Mouse (Mus musculus) stomach, postnatal 0 days (tissue): ENCODE data around the gene Crnkl1. TPM values are rescaled to one million over a fixed set of nuclear protein-coding genes. Genes with fewer than 3 reads are reported as not detected.

Experiments
- ATAC-seq: fragments of 200-750 bp; cut with Nextera tagmentation; 2 replicates; pipeline ENCODE4 v1.8.0; 2017; ENCODE audit not compliant: low FRiP score, low TSS enrichment
- DNase-seq: peaks from one replicate; pipeline ENCODE4 v3.0.0-alpha.2; 2016; ENCODE audit warnings: low spot score
- H3K27ac ChIP-seq: fragments of 300-500 bp; sonication (generic); replicated peaks from 2 replicates; pipeline ENCODE4 v1.5.1; 2014; ENCODE audit warnings: mild to moderate bottlenecking, control low read depth
- H3K27me3 ChIP-seq: fragments of 300-500 bp; sonication (generic); 2 replicates; pipeline ENCODE4 v1.6.1; 2014; ENCODE audit warnings: low read length; ENCODE audit not compliant: control insufficient read depth, insufficient read depth
- H3K36me3 ChIP-seq: fragments of 300-500 bp; sonication (generic); 2 replicates; pipeline ENCODE4 v1.6.1; 2014; ENCODE audit warnings: low read length, mixed read lengths; ENCODE audit not compliant: control insufficient read depth, insufficient read depth
- H3K4me1 ChIP-seq: fragments of 300-500 bp; sonication (generic); replicated peaks from 2 replicates; pipeline ENCODE4 v1.6.1; 2014; ENCODE audit warnings: antibody characterized with exemption; ENCODE audit not compliant: control insufficient read depth, insufficient read depth
- H3K4me2 ChIP-seq: fragments of 300-500 bp; sonication (generic); replicated peaks from 2 replicates; pipeline ENCODE4 v1.6.1; 2014; ENCODE audit warnings: low read depth, mild to moderate bottlenecking, control low read depth, moderate library complexity
- H3K4me3 ChIP-seq: fragments of 300-500 bp; sonication (generic); 2 replicates; pipeline ENCODE4 v1.5.1; 2014; ENCODE audit warnings: low read depth, low read length, control low read depth
- H3K9ac ChIP-seq: fragments of 300-500 bp; sonication (generic); 2 replicates; pipeline ENCODE4 v1.6.1; 2014; ENCODE audit warnings: mild to moderate bottlenecking, low read length, control low read depth, mixed read lengths
- H3K9me3 ChIP-seq: fragments of 300-500 bp; sonication (generic); 2 replicates; pipeline ENCODE4 v1.6.1; 2016; ENCODE audit warnings: low read length; ENCODE audit not compliant: control insufficient read depth
- CTCF ChIP-seq: IDR thresholded peaks from 2 replicates; pipeline ENCODE4 v1.5.1; 2016; ENCODE audit warnings: antibody characterized with exemption, low read depth, mild to moderate bottlenecking, moderate library complexity
- EP300 ChIP-seq: optimal IDR thresholded peaks from 2 replicates; pipeline ENCODE3; 2016; ENCODE audit warnings: antibody characterized with exemption
- WGBS: fragments of 180-500 bp; shearing (Covaris S2); extraction: QIAGEN DNeasy Blood & Tissue Kit; methylation state at CpG from one replicate; pipeline ENCODE4 v1.1.7; 2014; 5-methylcytosine and 5-hydroxymethylcytosine counted together
- microRNA-seq: library from miRNA; unstranded; fragments of <30 nt; microRNA quantifications from one replicate; pipeline ENCODE4, GENCODE M21; 2016
- polyA plus RNA-seq: library from polyadenylated mRNA; unstranded; fragments of >200 nt; fragmentation: Nextera tagmentation; extraction: Ambion mirVana; gene quantifications from 2 replicates; pipeline ENCODE4 v1.2.1, GENCODE M21; 2015

The Crnkl1 gene
- polyA plus RNA-seq, 1 experiment from 2014 or later = 15.2 TPM

- Histone ChIP-seq H3K9ac (no peak overlapping the region), H3K36me3 (peaks cover 23% of the 10 kb centered on the region), H3K27me3 (no peaks in the 10 kb centered on the region), H3K4me1 (no peaks in the 10 kb centered on the region), H3K9me3 (no peaks in the 10 kb centered on the region), H3K4me3 (no peak overlapping the region), H3K27ac (no peak overlapping the region), H3K4me2 (no peak overlapping the region)
- no peak for ATAC-seq
- DNase-seq = no peak
- 90% methylated on average over 3 of the region's 3 CpGs for WGBS
- no peak for TF ChIP-seq CTCF
- TF ChIP-seq EP300 = no peak
Measured at GRCm38 (mm10) chr2:145877191-145877590, 57.6 kb downstream of the Crnkl1 start.

GRCm38 (mm10) chr2:145874879-145875482, 59.8 kb downstream of the Crnkl1 start:
- H3K27ac ChIP-seq = no peak overlapping the region
- ATAC-seq = peak; percentile 33; the same call in 1 of the 2 replicates
- H3K4me1 ChIP-seq = no peaks in the 10 kb centered on the region
- no peak overlapping the region for H3K4me2 ChIP-seq
- no peak for DNase-seq
- WGBS = 23% methylated on average over 3 of the region's 3 CpGs
- H3K36me3 ChIP-seq = peaks cover 19% of the 10 kb centered on the region
- no peaks in the 10 kb centered on the region for H3K9me3 ChIP-seq
- TF ChIP-seq CTCF (no peak), EP300 (no peak)
- H3K4me3 ChIP-seq = no peak overlapping the region
- no peak overlapping the region for H3K9ac ChIP-seq
- H3K27me3 ChIP-seq = no peaks in the 10 kb centered on the region

- Histone ChIP-seq H3K36me3 (peaks cover 13% of the 10 kb centered on the region), H3K4me3 (no peak overlapping the region), H3K27ac (no peak overlapping the region), H3K4me2 (no peak overlapping the region), H3K9ac (no peak overlapping the region), H3K9me3 (no peaks in the 10 kb centered on the region), H3K4me1 (no peaks in the 10 kb centered on the region), H3K27me3 (no peaks in the 10 kb centered on the region)
- no peak for ATAC-seq
- WGBS = 33% methylated on average over 1 of the region's 1 CpGs
- TF ChIP-seq CTCF (no peak), EP300 (no peak)
- no peak for DNase-seq
Measured at GRCm38 (mm10) chr2:145873953-145874352, 60.9 kb downstream of the Crnkl1 start.

- DNase-seq (peak; percentile 62), ATAC-seq (peak; percentile 94)
- H3K36me3 ChIP-seq = peaks cover 11% of the 10 kb centered on the region
- H3K27ac ChIP-seq = peak overlapping the region; percentile 73; the same call in 1 of the 2 replicates
- H3K4me2 ChIP-seq = no peak overlapping the region
- H3K27me3 ChIP-seq = no peaks in the 10 kb centered on the region
- H3K4me3 ChIP-seq = no peak overlapping the region
- TF ChIP-seq EP300 (no peak), CTCF (no peak)
- 60% methylated on average over 1 of the region's 1 CpGs for WGBS
- no peaks in the 10 kb centered on the region for H3K4me1 ChIP-seq
- no peak overlapping the region for H3K9ac ChIP-seq
- H3K9me3 ChIP-seq = no peaks in the 10 kb centered on the region
Measured at GRCm38 (mm10) chr2:145872099-145872498, 62.7 kb downstream of the Crnkl1 start.

- WGBS = 64% methylated on average over 4 of the region's 4 CpGs
- H3K4me1 ChIP-seq = no peaks in the 10 kb centered on the region
- no peak overlapping the region for H3K4me3 ChIP-seq
- no peak overlapping the region for H3K4me2 ChIP-seq
- H3K9ac ChIP-seq = no peak overlapping the region
- no peaks in the 10 kb centered on the region for H3K9me3 ChIP-seq
- DNase-seq = no peak
- TF ChIP-seq EP300 = no peak
- TF ChIP-seq CTCF = no peak
- peaks cover 7% of the 10 kb centered on the region for H3K36me3 ChIP-seq
- H3K27me3 ChIP-seq = no peaks in the 10 kb centered on the region
- ATAC-seq = no peak
- H3K27ac ChIP-seq = peak overlapping the region; percentile 73; the same call in 1 of the 2 replicates
Measured at GRCm38 (mm10) chr2:145871308-145871707, 63.5 kb downstream of the Crnkl1 start.

Small RNA genes lying within 50 kb of the gene (microRNA-seq; reads per million reads assigned to microRNA genes)
- not detected for gene Gm25026

Other genes with a start within 250 kb of the Crnkl1 start
- gene Naa20, start 32.9 kb downstream of the Crnkl1 start, polyA plus RNA-seq = 119 and 134 TPM in 2 replicates
- gene Cfap61, start 230 bp downstream of the Crnkl1 start, polyA plus RNA-seq = 0.16 and 0.77 TPM in 2 replicates